Mouse (Mus musculus): ENCODE data around the gene Rptn. TPM values are rescaled to one million over a fixed set of nuclear protein-coding genes. Genes with fewer than 3 reads are reported as not detected.

Rptn gene
- polyA plus RNA-seq (2015; fragmentation: Nextera tagmentation; extraction: Ambion mirVana), result not detected in 2 replicates

- no peak within 1 kb of the TSS for H3K4me3 ChIP-seq (ENCODE audit: low read length)
- H3K4me1 ChIP-seq (ENCODE audit: control insufficient read depth, insufficient read depth, low read length), result no peaks in the 10 kb centered on the region
- no peak within 1 kb of the TSS for H3K9ac ChIP-seq (ENCODE audit: low read depth, low read length)
- no peaks in the 10 kb centered on the region for H3K9me3 ChIP-seq (ENCODE audit: control insufficient read depth, low read length)
- ATAC-seq, result no peak
- H3K4me2 ChIP-seq (ENCODE audit: low read depth, low read length), result no peak within 1 kb of the TSS
- no peaks in the 10 kb centered on the region for H3K27me3 ChIP-seq (replicated peaks; ENCODE audit: control insufficient read depth, insufficient read depth, low read length)
- H3K27ac ChIP-seq (ENCODE audit: low read length), result no peak within 1 kb of the TSS
- 55% methylated on average over 2 of the region's 2 CpGs for WGBS
- no peaks in the 10 kb centered on the region for H3K36me3 ChIP-seq (ENCODE audit: control insufficient read depth, insufficient read depth, low read length)
Measured at GRCm38 (mm10) chr3:93393366-93393765, at the start of gene Rptn. Rptn (plus strand) TSS chr3:93393699.

GRCm38 (mm10) chr3:93346896-93347295 is 46.6 kb upstream of the Rptn start:
- no peak overlapping the region for H3K9ac ChIP-seq (ENCODE audit: low read depth, low read length)
- WGBS, result 76% methylated on average over 2 of the region's 2 CpGs
- ATAC-seq, result no peak

GRCm38 (mm10) chr3:93360045-93360444 is 33.5 kb upstream of the Rptn start:
- no peak for ATAC-seq
- no peak overlapping the region for H3K4me3 ChIP-seq (ENCODE audit: low read length)
- H3K27ac ChIP-seq (ENCODE audit: low read length), result no peak overlapping the region
- no peak overlapping the region for H3K4me2 ChIP-seq (ENCODE audit: low read depth, low read length)
- H3K9me3 ChIP-seq (ENCODE audit: control insufficient read depth, low read length), result no peaks in the 10 kb centered on the region
- no peaks in the 10 kb centered on the region for H3K4me1 ChIP-seq (ENCODE audit: control insufficient read depth, insufficient read depth, low read length)
- no peaks in the 10 kb centered on the region for H3K27me3 ChIP-seq (replicated peaks; ENCODE audit: control insufficient read depth, insufficient read depth, low read length)
- 21% methylated on average over 7 of the region's 7 CpGs for WGBS
- H3K36me3 ChIP-seq (ENCODE audit: control insufficient read depth, insufficient read depth, low read length), result no peaks in the 10 kb centered on the region
- H3K9ac ChIP-seq (ENCODE audit: low read depth, low read length), result no peak overlapping the region

More at GRCm38 (mm10) chr3:93346896-93347295, 46.6 kb upstream of the Rptn start:
- no peak overlapping the region for H3K4me3 ChIP-seq (ENCODE audit: low read length)
- no peak overlapping the region for H3K4me2 ChIP-seq (ENCODE audit: low read depth, low read length)
- no peak overlapping the region for H3K27ac ChIP-seq (ENCODE audit: low read length)
- no peaks in the 10 kb centered on the region for H3K27me3 ChIP-seq (replicated peaks; ENCODE audit: control insufficient read depth, insufficient read depth, low read length)
- no peaks in the 10 kb centered on the region for H3K9me3 ChIP-seq (ENCODE audit: control insufficient read depth, low read length)
- H3K4me1 ChIP-seq (ENCODE audit: control insufficient read depth, insufficient read depth, low read length), result no peaks in the 10 kb centered on the region
- no peaks in the 10 kb centered on the region for H3K36me3 ChIP-seq (ENCODE audit: control insufficient read depth, insufficient read depth, low read length)

- Histone ChIP-seq H3K9me3 (ENCODE audit: control insufficient read depth, low read length) (no peaks in the 10 kb centered on the region), H3K27me3 (replicated peaks; ENCODE audit: control insufficient read depth, insufficient read depth, low read length) (no peaks in the 10 kb centered on the region), H3K4me1 (ENCODE audit: control insufficient read depth, insufficient read depth, low read length) (peaks cover 4% of the 10 kb centered on the region; the same call in 1 of the 2 replicates), H3K27ac (ENCODE audit: low read length) (no peak overlapping the region), H3K4me2 (ENCODE audit: low read depth, low read length) (0 out of 2 replicates have a peak overlapping the region, but pooled peaks have one; percentile 32), H3K9ac (ENCODE audit: low read depth, low read length) (no peak overlapping the region), H3K4me3 (ENCODE audit: low read length) (no peak overlapping the region), H3K36me3 (ENCODE audit: control insufficient read depth, insufficient read depth, low read length) (no peaks in the 10 kb centered on the region)
- peak; percentile 83 for ATAC-seq
- WGBS, result 12% methylated on average over 10 of the region's 10 CpGs
Measured at GRCm38 (mm10) chr3:93361933-93362574, 31.4 kb upstream of the Rptn start.

- peak overlapping the region; percentile 48 for H3K27ac ChIP-seq (ENCODE audit: low read length)
- WGBS, result 54% methylated on average over 3 of the region's 3 CpGs
- ATAC-seq, result peak; percentile 91
Measured at GRCm38 (mm10) chr3:93366966-93367575, 26.4 kb upstream of the Rptn start.

GRCm38 (mm10) chr3:93368171-93368570 is 25.3 kb upstream of the Rptn start:
- Histone ChIP-seq H3K9ac (ENCODE audit: low read depth, low read length) (no peak overlapping the region), H3K27ac (ENCODE audit: low read length) (no peak overlapping the region), H3K9me3 (ENCODE audit: control insufficient read depth, low read length) (no peaks in the 10 kb centered on the region), H3K4me3 (ENCODE audit: low read length) (no peak overlapping the region), H3K36me3 (ENCODE audit: control insufficient read depth, insufficient read depth, low read length) (no peaks in the 10 kb centered on the region), H3K4me1 (ENCODE audit: control insufficient read depth, insufficient read depth, low read length) (peaks cover 7% of the 10 kb centered on the region), H3K27me3 (replicated peaks; ENCODE audit: control insufficient read depth, insufficient read depth, low read length) (no peaks in the 10 kb centered on the region), H3K4me2 (ENCODE audit: low read depth, low read length) (no peak overlapping the region)
- ATAC-seq, result peak; percentile 76
- WGBS, result 54% methylated on average over 1 of the region's 1 CpGs

More at GRCm38 (mm10) chr3:93366966-93367575, 26.4 kb upstream of the Rptn start:
- H3K4me3 ChIP-seq (ENCODE audit: low read length), result no peak overlapping the region
- no peaks in the 10 kb centered on the region for H3K36me3 ChIP-seq (ENCODE audit: control insufficient read depth, insufficient read depth, low read length)
- H3K4me1 ChIP-seq (ENCODE audit: control insufficient read depth, insufficient read depth, low read length), result peaks cover 7% of the 10 kb centered on the region
- no peaks in the 10 kb centered on the region for H3K9me3 ChIP-seq (ENCODE audit: control insufficient read depth, low read length)
- H3K27me3 ChIP-seq (replicated peaks; ENCODE audit: control insufficient read depth, insufficient read depth, low read length), result no peaks in the 10 kb centered on the region
- no peak overlapping the region for H3K9ac ChIP-seq (ENCODE audit: low read depth, low read length)
- no peak overlapping the region for H3K4me2 ChIP-seq (ENCODE audit: low read depth, low read length)

- ATAC-seq, result no peak
- 82% methylated on average over 6 of the region's 6 CpGs for WGBS
- Histone ChIP-seq H3K4me2 (ENCODE audit: low read depth, low read length) (no peak overlapping the region), H3K4me1 (ENCODE audit: control insufficient read depth, insufficient read depth, low read length) (no peaks in the 10 kb centered on the region), H3K27ac (ENCODE audit: low read length) (no peak overlapping the region), H3K36me3 (ENCODE audit: control insufficient read depth, insufficient read depth, low read length) (no peaks in the 10 kb centered on the region), H3K27me3 (replicated peaks; ENCODE audit: control insufficient read depth, insufficient read depth, low read length) (no peaks in the 10 kb centered on the region), H3K4me3 (ENCODE audit: low read length) (no peak overlapping the region), H3K9ac (ENCODE audit: low read depth, low read length) (no peak overlapping the region), H3K9me3 (ENCODE audit: control insufficient read depth, low read length) (no peaks in the 10 kb centered on the region)
Measured at GRCm38 (mm10) chr3:93373416-93373815, 20.1 kb upstream of the Rptn start.

GRCm38 (mm10) chr3:93375196-93375595 is 18.3 kb upstream of the Rptn start:
- Histone ChIP-seq H3K27me3 (replicated peaks; ENCODE audit: control insufficient read depth, insufficient read depth, low read length) (no peaks in the 10 kb centered on the region), H3K9me3 (ENCODE audit: control insufficient read depth, low read length) (no peaks in the 10 kb centered on the region), H3K4me3 (ENCODE audit: low read length) (no peak overlapping the region), H3K9ac (ENCODE audit: low read depth, low read length) (no peak overlapping the region), H3K4me2 (ENCODE audit: low read depth, low read length) (no peak overlapping the region), H3K36me3 (ENCODE audit: control insufficient read depth, insufficient read depth, low read length) (no peaks in the 10 kb centered on the region), H3K4me1 (ENCODE audit: control insufficient read depth, insufficient read depth, low read length) (no peaks in the 10 kb centered on the region), H3K27ac (ENCODE audit: low read length) (no peak overlapping the region)
- 73% methylated on average over 1 of the region's 1 CpGs for WGBS
- no peak for ATAC-seq

- no peak overlapping the region for H3K4me2 ChIP-seq (ENCODE audit: low read depth, low read length)
- H3K27ac ChIP-seq (ENCODE audit: low read length), result no peak overlapping the region
- H3K9ac ChIP-seq (ENCODE audit: low read depth, low read length), result no peak overlapping the region
- ATAC-seq, result no peak
- no peaks in the 10 kb centered on the region for H3K4me1 ChIP-seq (ENCODE audit: control insufficient read depth, insufficient read depth, low read length)
- no peak overlapping the region for H3K4me3 ChIP-seq (ENCODE audit: low read length)
- no peaks in the 10 kb centered on the region for H3K9me3 ChIP-seq (ENCODE audit: control insufficient read depth, low read length)
- H3K27me3 ChIP-seq (replicated peaks; ENCODE audit: control insufficient read depth, insufficient read depth, low read length), result no peaks in the 10 kb centered on the region
- no peaks in the 10 kb centered on the region for H3K36me3 ChIP-seq (ENCODE audit: control insufficient read depth, insufficient read depth, low read length)
- WGBS, result 91% methylated on average over 5 of the region's 5 CpGs
Measured at GRCm38 (mm10) chr3:93375601-93376000, 17.9 kb upstream of the Rptn start.
